13 mouse cellular contexts compared by ENCODE assay signal in genomic region chr9:86281147-86281467, GRCm38 (mm10).
"Had no signal": no experiment of that assay in that cellular context is flagged by ENCODE, and none has a peak within 500 bp of the region (broad histone marks: within the 10 kb centered on the region; RNA-seq: fewer than 3 reads in every experiment).

No protein-coding gene starts in this region.

- H3K36me3 ChIP-seq: limb, embryonic 12.5 days; liver, embryonic 13.5 days; lung, embryonic 15.5 days; midbrain, embryonic 12.5 days had no signal

- H3K4me2 ChIP-seq: limb, embryonic 12.5 days; liver, embryonic 13.5 days; lung, embryonic 15.5 days; midbrain, embryonic 12.5 days had no signal

- H3K27ac ChIP-seq: limb, embryonic 12.5 days; liver, embryonic 13.5 days; lung, embryonic 15.5 days; macrophage; midbrain, embryonic 12.5 days had no signal

- DNase-seq: kidney, postnatal 10 days; kidney, postnatal 4 days; liver; liver, embryonic 13.5 days; liver, postnatal 0 days; lung, postnatal 14 days; right cerebral cortex, postnatal 14 days; thymus, postnatal 36 days had no signal

- H3K4me1 ChIP-seq: limb, embryonic 12.5 days; liver, embryonic 13.5 days; megakaryocyte, embryonic 14.5 days had no signal

- ATAC-seq: liver, postnatal 0 days had no signal

- H3K4me3 ChIP-seq: limb, embryonic 12.5 days; liver, embryonic 13.5 days; lung, embryonic 15.5 days; megakaryocyte, embryonic 14.5 days; midbrain, embryonic 12.5 days had no signal

- H3K9me3 ChIP-seq: lung, embryonic 15.5 days had no signal

- H3K9ac ChIP-seq: limb, embryonic 12.5 days; liver, embryonic 13.5 days; liver, postnatal 0 days; lung, embryonic 15.5 days; midbrain, embryonic 12.5 days had no signal

- H3K27me3 ChIP-seq: limb, embryonic 12.5 days; liver, embryonic 13.5 days; lung, embryonic 15.5 days; megakaryocyte, embryonic 14.5 days; midbrain, embryonic 12.5 days had no signal
